Mouse (Mus musculus) testis, adult 2 months (tissue): Measurements from ENCODE around the gene Bnc2. TPM values are rescaled to one million over a fixed set of nuclear protein-coding genes. Genes with fewer than 3 reads are reported as not detected.

Experiments
- H3K27ac ChIP-seq: fragments of 200-500 bp; 2 replicates; pipeline ENCODE4 v1.5.1; 2012; ENCODE audit warnings: low read depth, low read length; ENCODE audit not compliant: control insufficient read depth, insufficient read depth
- H3K27me3 ChIP-seq: fragments of 200-500 bp; 2 replicates; pipeline ENCODE4 v1.6.1; 2012; ENCODE audit warnings: mild to moderate bottlenecking, low read length, moderate library complexity; ENCODE audit not compliant: control insufficient read depth, insufficient read depth
- H3K36me3 ChIP-seq: fragments of 200-500 bp; 2 replicates; pipeline ENCODE4 v1.6.1; 2012; ENCODE audit warnings: mild to moderate bottlenecking, low read length; ENCODE audit not compliant: control insufficient read depth, insufficient read depth
- H3K4me1 ChIP-seq: fragments of 200-500 bp; 2 replicates; pipeline ENCODE4 v1.6.1; 2012; ENCODE audit warnings: low read length; ENCODE audit not compliant: control insufficient read depth, insufficient read depth
- H3K4me3 ChIP-seq: fragments of 200-500 bp; 2 replicates; pipeline ENCODE4 v1.5.1; 2012; ENCODE audit warnings: low read depth, mild to moderate bottlenecking, low read length, moderate library complexity, mixed read lengths; ENCODE audit not compliant: control insufficient read depth
- CTCF ChIP-seq: fragments of 200-500 bp; IDR thresholded peaks from 2 replicates; pipeline ENCODE4 v1.5.1; 2012; ENCODE audit warnings: low read depth, mild to moderate bottlenecking, inconsistent platforms, low read length, moderate library complexity; ENCODE audit not compliant: control insufficient read depth, insufficient read depth, insufficient replicate concordance
- POLR2A ChIP-seq: fragments of 200-500 bp; IDR thresholded peaks from 2 replicates; pipeline ENCODE4 v1.6.1; 2012; ENCODE audit warnings: low read depth, mild to moderate bottlenecking, inconsistent platforms, low read length, moderate library complexity; ENCODE audit not compliant: control insufficient read depth
- polyA plus RNA-seq: library from polyadenylated mRNA; depleted of rRNA; stranded (reverse); fragments of >200 nt; gene quantifications from 2 replicates; pipeline ENCODE4 v1.2.3, GENCODE M21; 2012

Gene Bnc2
- polyA plus RNA-seq, 1 experiment: 9.7 TPM

GRCm38 (mm10) chr4:84507551-84507950 lies 167.5 kb downstream of the Bnc2 start:
- TF ChIP-seq CTCF (no peak), POLR2A (no peak)
- Histone ChIP-seq H3K36me3 (no peaks in the 10 kb centered on the region), H3K4me3 (no peak overlapping the region), H3K27me3 (no peaks in the 10 kb centered on the region), H3K27ac (no peak overlapping the region), H3K4me1 (no peaks in the 10 kb centered on the region)

- TF ChIP-seq CTCF (no peak), POLR2A (no peak)
- no peaks in the 10 kb centered on the region for H3K4me1 ChIP-seq
- H3K27ac ChIP-seq: no peak overlapping the region
- H3K4me3 ChIP-seq: no peak overlapping the region
- no peaks in the 10 kb centered on the region for H3K27me3 ChIP-seq
- H3K36me3 ChIP-seq: no peaks in the 10 kb centered on the region
Measured at GRCm38 (mm10) chr4:84502581-84503269, 172.3 kb downstream of the Bnc2 start.

GRCm38 (mm10) chr4:84500796-84501349 lies 174.2 kb downstream of the Bnc2 start:
- Histone ChIP-seq H3K4me3 (no peak overlapping the region), H3K4me1 (no peaks in the 10 kb centered on the region), H3K27ac (no peak overlapping the region)

GRCm38 (mm10) chr4:84500259-84500658 lies 174.8 kb downstream of the Bnc2 start:
- Histone ChIP-seq H3K27ac (no peak overlapping the region), H3K4me1 (no peaks in the 10 kb centered on the region), H3K36me3 (no peaks in the 10 kb centered on the region), H3K4me3 (no peak overlapping the region), H3K27me3 (no peaks in the 10 kb centered on the region)
- TF ChIP-seq CTCF (no peak), POLR2A (no peak)

More at GRCm38 (mm10) chr4:84500796-84501349, 174.2 kb downstream of the Bnc2 start:
- TF ChIP-seq POLR2A (no peak), CTCF (no peak)
- Histone ChIP-seq H3K27me3 (no peaks in the 10 kb centered on the region), H3K36me3 (no peaks in the 10 kb centered on the region)

GRCm38 (mm10) chr4:84498469-84498868 lies 176.6 kb downstream of the Bnc2 start:
- no peaks in the 10 kb centered on the region for H3K4me1 ChIP-seq
- no peak overlapping the region for H3K27ac ChIP-seq
- no peaks in the 10 kb centered on the region for H3K36me3 ChIP-seq
- H3K27me3 ChIP-seq: no peaks in the 10 kb centered on the region
- H3K4me3 ChIP-seq: no peak overlapping the region
- no peak for TF ChIP-seq CTCF
- TF ChIP-seq POLR2A: no peak

- no peaks in the 10 kb centered on the region for H3K36me3 ChIP-seq
- no peak for TF ChIP-seq CTCF
- no peak for TF ChIP-seq POLR2A
- H3K27ac ChIP-seq: no peak overlapping the region
- H3K27me3 ChIP-seq: no peaks in the 10 kb centered on the region
- no peak overlapping the region for H3K4me3 ChIP-seq
- no peaks in the 10 kb centered on the region for H3K4me1 ChIP-seq
Measured at GRCm38 (mm10) chr4:84488323-84488722, 186.8 kb downstream of the Bnc2 start.

- H3K4me1 ChIP-seq: no peaks in the 10 kb centered on the region
- H3K27me3 ChIP-seq: no peaks in the 10 kb centered on the region
- H3K4me3 ChIP-seq: no peak overlapping the region
- H3K27ac ChIP-seq: no peak overlapping the region
- TF ChIP-seq CTCF (no peak), POLR2A (no peak)
- no peaks in the 10 kb centered on the region for H3K36me3 ChIP-seq
Measured at GRCm38 (mm10) chr4:84482680-84483079, 192.4 kb downstream of the Bnc2 start.
